Mouse (Mus musculus) bone marrow, adult 2 months (tissue): ENCODE measurements around the gene Tapbp. TPM values are rescaled to one million over a fixed set of nuclear protein-coding genes. Genes with fewer than 3 reads are reported as not detected.

Experiments used
- H3K27ac ChIP-seq: fragments of 200-500 bp; 2 replicates; pipeline ENCODE4 v1.5.1; 2012; ENCODE audit warnings: low read depth, mild to moderate bottlenecking, control low read depth, inconsistent platforms, low read length; ENCODE audit not compliant: control insufficient read depth, poor library complexity, insufficient read depth
- H3K4me1 ChIP-seq: fragments of 200-500 bp; 2 replicates; pipeline ENCODE4 v1.6.1; 2011; ENCODE audit warnings: low read length; ENCODE audit not compliant: control insufficient read depth, insufficient read depth
- H3K4me3 ChIP-seq: fragments of 200-500 bp; replicated peaks from 2 replicates; pipeline ENCODE3; 2011; ENCODE audit warnings: mild to moderate bottlenecking, low read depth, low read length, control low read depth; ENCODE audit not compliant: control insufficient read depth
- CTCF ChIP-seq: fragments of 200-500 bp; IDR thresholded peaks from 2 replicates; pipeline ENCODE4 v1.5.1; 2011; ENCODE audit warnings: low read length, control low read depth; ENCODE audit not compliant: control insufficient read depth, insufficient read depth
- POLR2A ChIP-seq: fragments of 200-500 bp; IDR thresholded peaks from 2 replicates; pipeline ENCODE4 v1.6.1; 2011; ENCODE audit warnings: low read depth, mild to moderate bottlenecking, control low read depth, low read length, borderline replicate concordance; ENCODE audit not compliant: control insufficient read depth
- WGBS: fragments of 180-500 bp; shearing (Covaris S2); methylation state at CpG from one replicate; pipeline ENCODE4 v1.1.7; 2018; 5-methylcytosine and 5-hydroxymethylcytosine counted together
- polyA plus RNA-seq: library from polyadenylated mRNA; stranded (reverse); fragments of >200 nt; gene quantifications from 2 replicates; pipeline ENCODE4 v1.2.4, GENCODE M21; 2011; ENCODE audit warnings: low replicate concordance; ENCODE audit not compliant: missing spikeins, insufficient read depth, insufficient read length

Gene Tapbp
- polyA plus RNA-seq, 1 experiment: 87.3 TPM

DNA sequence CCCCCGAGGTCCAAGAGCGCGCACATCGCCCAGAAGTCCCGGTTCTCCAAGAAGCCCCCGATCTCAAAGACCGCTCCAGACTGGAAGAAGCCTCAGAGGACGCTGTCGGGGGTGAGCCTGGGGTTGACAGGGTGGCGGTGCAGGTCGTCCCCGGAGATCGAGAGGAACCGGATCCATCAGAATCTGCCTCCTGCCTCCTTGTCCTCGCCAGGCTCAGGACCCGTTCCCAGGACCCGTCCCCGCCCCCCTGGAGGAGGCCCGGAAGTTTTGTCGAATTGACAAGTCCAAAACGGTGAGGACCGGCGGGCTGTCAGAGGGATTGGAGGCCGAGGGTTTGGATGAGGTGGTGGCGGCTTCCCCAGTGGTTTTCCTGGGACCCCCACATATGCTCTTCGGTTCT lies 25.3 kb downstream of the Tapbp start:
- peak overlapping the region; percentile 97 for H3K4me3 ChIP-seq
- no peak for TF ChIP-seq POLR2A
- no peak for TF ChIP-seq CTCF
- WGBS: 1% methylated on average over 26 of the region's 26 CpGs
- H3K4me1 ChIP-seq: no peaks in the 10 kb centered on the region; the same call in 1 of the 2 replicates
- H3K27ac ChIP-seq: no peak overlapping the region; the same call in 1 of the 2 replicates

DNA sequence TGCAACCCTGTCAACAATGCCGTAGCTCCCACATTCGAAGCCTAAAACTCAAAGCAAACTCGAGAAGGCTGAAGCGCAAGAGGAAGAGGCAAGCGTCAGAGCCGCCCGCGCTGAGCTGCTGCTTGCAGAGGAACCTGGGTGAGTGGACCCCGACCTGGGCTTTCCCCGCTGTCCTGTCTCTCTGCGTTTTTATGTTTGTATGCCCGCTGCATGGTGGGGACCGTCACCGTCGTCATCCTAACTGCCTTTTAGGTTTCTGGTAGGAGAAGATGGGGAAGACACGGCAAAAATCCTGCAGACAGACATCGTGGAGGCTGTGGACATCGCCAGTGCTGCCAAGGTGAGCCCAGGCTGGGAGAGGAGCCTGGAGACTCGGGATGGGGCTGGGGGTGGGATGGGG lies 25.7 kb downstream of the Tapbp start:
- Histone ChIP-seq H3K27ac (no peak overlapping the region; the same call in 1 of the 2 replicates), H3K4me3 (peak overlapping the region; percentile 97), H3K4me1 (no peaks in the 10 kb centered on the region; the same call in 1 of the 2 replicates)
- TF ChIP-seq POLR2A (no peak), CTCF (no peak)
- 38% methylated on average over 19 of the region's 19 CpGs for WGBS

DNA sequence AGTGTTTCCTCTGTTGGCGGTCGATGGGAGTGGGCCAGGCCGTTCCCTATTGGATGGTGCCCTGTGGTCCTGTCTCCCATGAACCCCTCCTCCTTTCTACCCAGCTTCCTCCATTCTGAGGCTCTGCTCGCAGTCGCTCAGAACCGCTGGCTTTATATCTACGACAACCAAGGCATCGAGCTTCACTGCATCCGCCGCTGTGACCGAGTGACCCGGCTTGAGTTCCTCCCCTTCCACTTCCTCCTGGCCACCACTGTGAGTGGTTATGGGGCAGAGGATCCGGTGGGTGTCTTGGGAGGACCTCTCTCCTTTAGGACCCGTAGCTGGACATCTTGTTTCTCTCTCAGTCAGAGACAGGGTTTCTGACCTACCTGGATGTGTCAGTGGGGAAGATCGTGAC lies 27.8 kb downstream of the Tapbp start:
- H3K4me1 ChIP-seq: peaks cover 5% of the 10 kb centered on the region; the same call in 1 of the 2 replicates
- WGBS: 87% methylated on average over 15 of the region's 15 CpGs
- H3K27ac ChIP-seq: no peak overlapping the region
- TF ChIP-seq CTCF (no peak), POLR2A (no peak)
- H3K4me3 ChIP-seq: no peak overlapping the region

DNA sequence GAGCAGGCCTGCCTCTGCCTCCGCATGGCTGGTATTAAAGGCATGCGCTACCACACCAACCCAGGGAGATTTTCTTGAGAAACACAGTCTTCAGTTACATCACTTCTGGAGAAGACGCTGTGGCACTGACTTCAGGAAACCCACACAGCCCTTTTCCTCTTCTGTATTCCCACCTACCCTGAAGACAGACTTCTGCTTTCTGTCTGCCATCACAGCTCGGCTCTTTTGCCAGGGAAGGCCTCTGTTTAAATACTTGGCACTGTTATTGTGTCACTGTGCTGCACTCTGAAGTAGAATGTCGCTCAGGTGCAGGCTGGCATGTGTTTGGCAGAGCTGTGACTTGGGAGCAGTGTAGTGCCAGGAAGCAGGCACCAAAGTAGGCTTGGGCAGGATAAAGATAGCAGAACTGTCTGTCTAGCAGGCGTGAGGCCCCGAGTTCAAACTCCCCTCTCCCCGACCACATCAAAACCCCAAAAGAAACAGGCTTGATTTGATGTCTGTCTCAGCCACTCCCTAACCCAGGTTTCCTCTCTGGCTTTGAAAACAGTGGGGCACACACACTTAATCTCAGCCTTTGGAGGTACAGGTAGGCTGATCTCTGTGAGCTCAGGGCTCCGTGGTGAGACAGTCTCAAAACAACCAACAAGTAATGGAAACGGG lies 31.9 kb downstream of the Tapbp start:
- Histone ChIP-seq H3K4me3 (no peak overlapping the region), H3K4me1 (peaks cover 8% of the 10 kb centered on the region), H3K27ac (peak overlapping the region; percentile 42)
- WGBS: 23% methylated on average over 10 of the region's 10 CpGs
- TF ChIP-seq POLR2A (no peak), CTCF (no peak)

DNA sequence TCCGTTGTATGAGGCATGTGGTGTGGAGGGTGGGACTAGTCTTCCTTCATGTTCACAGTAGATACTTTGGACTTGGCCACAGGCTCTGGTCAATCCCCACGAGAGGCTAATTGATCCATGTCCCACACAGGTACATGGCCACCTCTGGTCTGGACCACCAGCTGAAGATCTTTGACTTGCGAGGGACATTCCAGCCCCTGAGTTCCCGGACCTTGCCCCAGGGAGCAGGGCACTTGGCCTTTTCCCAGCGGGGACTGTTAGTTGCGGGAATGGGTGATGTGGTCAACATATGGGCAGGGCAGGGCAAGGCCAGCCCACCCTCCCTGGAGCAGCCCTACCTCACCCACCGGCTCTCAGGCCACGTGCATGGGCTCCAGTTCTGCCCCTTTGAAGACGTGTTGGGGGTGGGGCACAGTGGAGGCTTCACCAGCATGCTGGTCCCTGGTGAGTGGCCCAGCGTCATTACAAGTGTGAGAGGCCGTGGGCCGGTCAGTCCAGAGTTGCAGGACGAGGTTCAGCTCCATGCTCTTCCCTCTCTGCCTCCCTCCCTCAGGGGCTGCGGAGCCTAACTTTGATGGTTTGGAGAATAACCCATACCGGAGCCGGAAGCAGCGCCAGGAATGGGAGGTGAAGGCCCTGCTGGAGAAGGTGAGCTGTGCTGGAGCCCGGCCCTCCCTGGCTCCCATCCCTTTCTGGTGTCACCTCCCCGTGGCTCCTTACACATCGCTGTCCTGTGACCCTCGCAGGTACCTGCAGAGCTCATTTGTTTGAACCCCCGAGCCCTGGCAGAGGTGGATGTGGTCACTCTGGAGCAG lies 32.6 kb downstream of the Tapbp start:
- TF ChIP-seq CTCF: no peak
- no peak for TF ChIP-seq POLR2A
- H3K4me1 ChIP-seq: peaks cover 8% of the 10 kb centered on the region
- peak overlapping the region; percentile 42; the same call in 1 of the 2 replicates for H3K27ac ChIP-seq

DNA sequence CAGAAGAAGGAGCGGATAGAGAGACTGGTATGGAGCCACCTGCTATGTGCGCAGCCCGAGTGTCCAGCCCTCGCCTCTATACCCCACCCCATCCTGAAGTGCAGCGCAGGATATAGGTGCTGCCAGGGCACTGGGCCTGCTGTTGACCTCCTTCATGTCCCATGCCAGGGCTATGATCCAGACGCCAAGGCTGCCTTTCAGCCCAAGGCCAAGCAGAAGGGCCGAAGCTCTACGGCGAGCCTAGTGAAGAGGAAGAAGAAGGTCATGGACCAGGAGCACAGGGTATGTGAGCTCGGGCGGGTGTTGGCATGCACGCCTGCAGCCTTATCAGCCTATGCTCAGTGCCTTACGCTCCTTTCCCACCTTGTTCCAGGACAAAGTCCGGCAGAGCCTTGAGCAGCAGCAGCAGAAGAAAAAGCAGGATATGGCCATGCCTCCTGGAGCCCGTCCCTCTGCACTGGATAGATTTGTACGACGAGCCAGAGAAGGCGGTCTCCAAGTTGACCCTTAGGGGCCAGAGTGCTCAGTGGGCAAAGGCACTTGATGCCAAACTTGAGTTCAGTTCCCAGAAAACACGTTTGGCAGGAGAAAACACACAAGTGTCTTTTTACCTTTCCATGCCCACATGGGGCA lies 33.3 kb downstream of the Tapbp start:
- TF ChIP-seq CTCF (no peak), POLR2A (no peak)
- WGBS: 82% methylated on average over 19 of the region's 19 CpGs
- Histone ChIP-seq H3K4me3 (no peak overlapping the region), H3K4me1 (peaks cover 8% of the 10 kb centered on the region), H3K27ac (no peak overlapping the region)

More for the DNA sequence above, 32.6 kb downstream of the Tapbp start:
- 88% methylated on average over 22 of the region's 22 CpGs for WGBS
- H3K4me3 ChIP-seq: no peak overlapping the region

DNA sequence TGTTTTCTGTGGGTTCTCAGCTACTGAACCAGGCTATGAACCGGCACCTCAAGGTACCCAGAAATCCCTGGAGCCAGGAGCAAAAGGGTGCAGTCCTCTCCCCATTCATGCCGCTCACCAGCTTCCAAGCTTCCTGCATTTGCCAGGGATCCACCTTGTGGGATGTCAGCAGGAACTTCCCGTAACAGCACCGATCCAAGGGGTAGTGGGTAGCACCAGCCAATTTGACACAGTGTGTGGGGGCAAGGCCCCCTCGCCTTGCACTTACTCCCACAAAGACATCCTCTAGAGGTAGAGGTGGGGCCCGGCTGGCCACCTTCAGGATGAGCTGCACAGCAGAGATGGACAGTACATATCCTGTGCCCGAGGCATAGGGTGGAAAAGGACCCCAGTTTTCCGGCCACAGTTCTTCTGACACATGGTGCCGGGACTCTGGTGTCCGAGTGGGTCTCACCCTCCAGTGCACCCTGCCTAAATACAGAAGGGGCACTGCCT lies 34.5 kb downstream of the Tapbp start:
- 76% methylated on average over 10 of the region's 10 CpGs for WGBS
- Histone ChIP-seq H3K4me1 (peaks cover 9% of the 10 kb centered on the region), H3K27ac (no peak overlapping the region), H3K4me3 (peak overlapping the region; percentile 82)
- TF ChIP-seq POLR2A: no peak
- no peak for TF ChIP-seq CTCF
